Mouse (Mus musculus): ENCODE data around the gene Arl4d.

DNA sequence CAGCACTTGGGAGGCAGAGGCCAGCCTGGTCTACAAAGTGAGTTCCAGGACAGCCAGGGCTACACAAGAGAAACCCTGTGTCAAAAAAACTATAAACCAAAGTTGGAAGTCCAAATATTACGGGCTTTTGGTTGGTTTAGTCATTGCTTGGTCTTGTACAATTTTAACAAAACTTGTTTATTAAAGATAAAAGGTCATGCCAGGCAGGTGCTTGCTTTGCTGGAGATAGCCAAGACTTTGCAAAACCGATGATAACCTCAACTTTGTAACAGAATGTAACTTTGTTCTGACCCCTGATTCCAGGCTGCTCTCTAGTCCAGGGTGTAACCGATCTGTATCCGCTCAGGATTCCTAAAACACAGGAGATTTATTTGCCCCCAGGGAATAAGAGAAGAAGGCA, 9.0 kb upstream of the Arl4d start:
- TF ChIP-seq CTCF (IDR thresholded peaks at IDR 0.05; ENCODE audit: control insufficient read depth, insufficient read depth, low read length) (no peak), POLR2A (IDR thresholded peaks at IDR 0.05; ENCODE audit: borderline replicate concordance, control insufficient read depth, low read depth, low read length) (no peak)

All from bone marrow, adult 2 months (tissue).